Mouse (Mus musculus): ENCODE data around the gene Ostm1. TPM values are rescaled to one million over a fixed set of nuclear protein-coding genes. Genes with fewer than 3 reads are reported as not detected.

Ostm1 gene
- polyA plus RNA-seq, 1 experiment from 2014 or later = 17.0 TPM

GRCm38 (mm10) chr10:42682421-42682820 is 98.8 kb downstream of the Ostm1 start:
- Histone ChIP-seq H3K36me3 (ENCODE audit: control insufficient read depth, insufficient read depth, low read length) (0 out of 2 replicates have a peak, but pooled peaks cover 3% of the 10 kb centered on the region), H3K4me1 (ENCODE audit: control insufficient read depth, insufficient read depth, low read length) (0 out of 2 replicates have a peak, but pooled peaks cover 5% of the 10 kb centered on the region), H3K9me3 (ENCODE audit: control insufficient read depth, low read length) (no peaks in the 10 kb centered on the region), H3K4me2 (ENCODE audit: low read depth, low read length) (no peak overlapping the region), H3K9ac (ENCODE audit: low read depth, low read length) (no peak overlapping the region), H3K27ac (ENCODE audit: low read length) (no peak overlapping the region), H3K4me3 (ENCODE audit: low read length) (no peak overlapping the region), H3K27me3 (replicated peaks; ENCODE audit: control insufficient read depth, insufficient read depth, low read length) (no peaks in the 10 kb centered on the region)
- WGBS = 47% methylated on average over 8 of the region's 8 CpGs
- no peak for ATAC-seq

GRCm38 (mm10) chr10:42687873-42688272 is 104.3 kb downstream of the Ostm1 start:
- 81% methylated on average over 5 of the region's 5 CpGs for WGBS

GRCm38 (mm10) chr10:42689694-42690093 is 106.1 kb downstream of the Ostm1 start:
- no peak overlapping the region for H3K4me2 ChIP-seq (ENCODE audit: low read depth, low read length)
- H3K9ac ChIP-seq (ENCODE audit: low read depth, low read length) = no peak overlapping the region
- no peak overlapping the region for H3K27ac ChIP-seq (ENCODE audit: low read length)
- H3K4me3 ChIP-seq (ENCODE audit: low read length) = no peak overlapping the region
- H3K27me3 ChIP-seq (replicated peaks; ENCODE audit: control insufficient read depth, insufficient read depth, low read length) = no peaks in the 10 kb centered on the region
- no peaks in the 10 kb centered on the region for H3K9me3 ChIP-seq (ENCODE audit: control insufficient read depth, low read length)
- H3K36me3 ChIP-seq (ENCODE audit: control insufficient read depth, insufficient read depth, low read length) = no peaks in the 10 kb centered on the region; the same call in 1 of the 2 replicates
- H3K4me1 ChIP-seq (ENCODE audit: control insufficient read depth, insufficient read depth, low read length) = no peaks in the 10 kb centered on the region
- no peak for ATAC-seq
- WGBS = 88% methylated on average over 1 of the region's 1 CpGs

More at GRCm38 (mm10) chr10:42687873-42688272, 104.3 kb downstream of the Ostm1 start:
- Histone ChIP-seq H3K4me1 (ENCODE audit: control insufficient read depth, insufficient read depth, low read length) (no peaks in the 10 kb centered on the region), H3K9me3 (ENCODE audit: control insufficient read depth, low read length) (no peaks in the 10 kb centered on the region), H3K27ac (ENCODE audit: low read length) (no peak overlapping the region), H3K36me3 (ENCODE audit: control insufficient read depth, insufficient read depth, low read length) (0 out of 2 replicates have a peak, but pooled peaks cover 3% of the 10 kb centered on the region), H3K4me2 (ENCODE audit: low read depth, low read length) (no peak overlapping the region), H3K27me3 (replicated peaks; ENCODE audit: control insufficient read depth, insufficient read depth, low read length) (no peaks in the 10 kb centered on the region), H3K4me3 (ENCODE audit: low read length) (no peak overlapping the region), H3K9ac (ENCODE audit: low read depth, low read length) (no peak overlapping the region)
- no peak for ATAC-seq

GRCm38 (mm10) chr10:42690233-42691028 is 106.8 kb downstream of the Ostm1 start:
- Histone ChIP-seq H3K4me3 (ENCODE audit: low read length) (no peak overlapping the region), H3K4me2 (ENCODE audit: low read depth, low read length) (no peak overlapping the region), H3K4me1 (ENCODE audit: control insufficient read depth, insufficient read depth, low read length) (no peaks in the 10 kb centered on the region), H3K27ac (ENCODE audit: low read length) (no peak overlapping the region), H3K9me3 (ENCODE audit: control insufficient read depth, low read length) (no peaks in the 10 kb centered on the region), H3K27me3 (replicated peaks; ENCODE audit: control insufficient read depth, insufficient read depth, low read length) (no peaks in the 10 kb centered on the region), H3K9ac (ENCODE audit: low read depth, low read length) (no peak overlapping the region), H3K36me3 (ENCODE audit: control insufficient read depth, insufficient read depth, low read length) (no peaks in the 10 kb centered on the region; the same call in 1 of the 2 replicates)
- WGBS = 74% methylated on average over 17 of the region's 17 CpGs
- ATAC-seq = no peak

- no peak overlapping the region for H3K4me2 ChIP-seq (ENCODE audit: low read depth, low read length)
- no peaks in the 10 kb centered on the region for H3K4me1 ChIP-seq (ENCODE audit: control insufficient read depth, insufficient read depth, low read length)
- 85% methylated on average over 2 of the region's 2 CpGs for WGBS
- no peak overlapping the region for H3K4me3 ChIP-seq (ENCODE audit: low read length)
- H3K27me3 ChIP-seq (replicated peaks; ENCODE audit: control insufficient read depth, insufficient read depth, low read length) = no peaks in the 10 kb centered on the region
- H3K36me3 ChIP-seq (ENCODE audit: control insufficient read depth, insufficient read depth, low read length) = no peaks in the 10 kb centered on the region; the same call in 1 of the 2 replicates
- H3K9ac ChIP-seq (ENCODE audit: low read depth, low read length) = no peak overlapping the region
- no peaks in the 10 kb centered on the region for H3K9me3 ChIP-seq (ENCODE audit: control insufficient read depth, low read length)
- no peak overlapping the region for H3K27ac ChIP-seq (ENCODE audit: low read length)
- no peak for ATAC-seq
These were observed 107.4 kb downstream of the Ostm1 start for GRCm38 (mm10) chr10:42691051-42691450.

GRCm38 (mm10) chr10:42692095-42692494 is 108.5 kb downstream of the Ostm1 start:
- 70% methylated on average over 2 of the region's 2 CpGs for WGBS
- Histone ChIP-seq H3K9me3 (ENCODE audit: control insufficient read depth, low read length) (no peaks in the 10 kb centered on the region), H3K9ac (ENCODE audit: low read depth, low read length) (no peak overlapping the region), H3K27ac (ENCODE audit: low read length) (no peak overlapping the region), H3K36me3 (ENCODE audit: control insufficient read depth, insufficient read depth, low read length) (no peaks in the 10 kb centered on the region; the same call in 1 of the 2 replicates), H3K27me3 (replicated peaks; ENCODE audit: control insufficient read depth, insufficient read depth, low read length) (no peaks in the 10 kb centered on the region), H3K4me3 (ENCODE audit: low read length) (no peak overlapping the region), H3K4me1 (ENCODE audit: control insufficient read depth, insufficient read depth, low read length) (no peaks in the 10 kb centered on the region), H3K4me2 (ENCODE audit: low read depth, low read length) (no peak overlapping the region)
- ATAC-seq = no peak

- Histone ChIP-seq H3K9me3 (ENCODE audit: control insufficient read depth, low read length) (no peaks in the 10 kb centered on the region), H3K9ac (ENCODE audit: low read depth, low read length) (no peak overlapping the region)
- no peak for ATAC-seq
These were observed 109.2 kb downstream of the Ostm1 start for GRCm38 (mm10) chr10:42692794-42693193.

GRCm38 (mm10) chr10:42693482-42693881 is 109.9 kb downstream of the Ostm1 start:
- ATAC-seq = no peak
- Histone ChIP-seq H3K9me3 (ENCODE audit: control insufficient read depth, low read length) (no peaks in the 10 kb centered on the region), H3K27me3 (replicated peaks; ENCODE audit: control insufficient read depth, insufficient read depth, low read length) (no peaks in the 10 kb centered on the region), H3K4me3 (ENCODE audit: low read length) (no peak overlapping the region), H3K4me1 (ENCODE audit: control insufficient read depth, insufficient read depth, low read length) (peaks cover 3% of the 10 kb centered on the region; the same call in 1 of the 2 replicates), H3K9ac (ENCODE audit: low read depth, low read length) (no peak overlapping the region), H3K36me3 (ENCODE audit: control insufficient read depth, insufficient read depth, low read length) (no peaks in the 10 kb centered on the region; the same call in 1 of the 2 replicates), H3K27ac (ENCODE audit: low read length) (no peak overlapping the region), H3K4me2 (ENCODE audit: low read depth, low read length) (no peak overlapping the region)
- WGBS = 71% methylated on average over 2 of the region's 2 CpGs

More at GRCm38 (mm10) chr10:42692794-42693193, 109.2 kb downstream of the Ostm1 start:
- H3K4me2 ChIP-seq (ENCODE audit: low read depth, low read length) = no peak overlapping the region
- no peaks in the 10 kb centered on the region for H3K4me1 ChIP-seq (ENCODE audit: control insufficient read depth, insufficient read depth, low read length)
- H3K27me3 ChIP-seq (replicated peaks; ENCODE audit: control insufficient read depth, insufficient read depth, low read length) = no peaks in the 10 kb centered on the region
- H3K36me3 ChIP-seq (ENCODE audit: control insufficient read depth, insufficient read depth, low read length) = no peaks in the 10 kb centered on the region; the same call in 1 of the 2 replicates
- no peak overlapping the region for H3K4me3 ChIP-seq (ENCODE audit: low read length)
- H3K27ac ChIP-seq (ENCODE audit: low read length) = no peak overlapping the region

GRCm38 (mm10) chr10:42696361-42696760 is 112.7 kb downstream of the Ostm1 start:
- Histone ChIP-seq H3K27me3 (replicated peaks; ENCODE audit: control insufficient read depth, insufficient read depth, low read length) (no peaks in the 10 kb centered on the region), H3K4me3 (ENCODE audit: low read length) (no peak overlapping the region), H3K4me2 (ENCODE audit: low read depth, low read length) (no peak overlapping the region), H3K36me3 (ENCODE audit: control insufficient read depth, insufficient read depth, low read length) (no peaks in the 10 kb centered on the region; the same call in 1 of the 2 replicates), H3K27ac (ENCODE audit: low read length) (no peak overlapping the region), H3K9me3 (ENCODE audit: control insufficient read depth, low read length) (no peaks in the 10 kb centered on the region), H3K4me1 (ENCODE audit: control insufficient read depth, insufficient read depth, low read length) (peaks cover 5% of the 10 kb centered on the region; the same call in 1 of the 2 replicates), H3K9ac (ENCODE audit: low read depth, low read length) (no peak overlapping the region)
- WGBS = 88% methylated on average over 13 of the region's 13 CpGs
- ATAC-seq = no peak
